Mouse (Mus musculus) E14TG2a.4 (cell line): Measurements from ENCODE around the gene Camsap2.

ENCODE experiments used
- CTCF ChIP-seq: conservative IDR thresholded peaks from 2 replicates; pipeline ENCODE4 v1.5.1; 2014; ENCODE audit warnings: low read length
- NANOG ChIP-seq: IDR thresholded peaks from 2 replicates; pipeline ENCODE4 v1.6.1; 2014; ENCODE audit warnings: borderline replicate concordance, low read length, mixed read lengths

DNA sequence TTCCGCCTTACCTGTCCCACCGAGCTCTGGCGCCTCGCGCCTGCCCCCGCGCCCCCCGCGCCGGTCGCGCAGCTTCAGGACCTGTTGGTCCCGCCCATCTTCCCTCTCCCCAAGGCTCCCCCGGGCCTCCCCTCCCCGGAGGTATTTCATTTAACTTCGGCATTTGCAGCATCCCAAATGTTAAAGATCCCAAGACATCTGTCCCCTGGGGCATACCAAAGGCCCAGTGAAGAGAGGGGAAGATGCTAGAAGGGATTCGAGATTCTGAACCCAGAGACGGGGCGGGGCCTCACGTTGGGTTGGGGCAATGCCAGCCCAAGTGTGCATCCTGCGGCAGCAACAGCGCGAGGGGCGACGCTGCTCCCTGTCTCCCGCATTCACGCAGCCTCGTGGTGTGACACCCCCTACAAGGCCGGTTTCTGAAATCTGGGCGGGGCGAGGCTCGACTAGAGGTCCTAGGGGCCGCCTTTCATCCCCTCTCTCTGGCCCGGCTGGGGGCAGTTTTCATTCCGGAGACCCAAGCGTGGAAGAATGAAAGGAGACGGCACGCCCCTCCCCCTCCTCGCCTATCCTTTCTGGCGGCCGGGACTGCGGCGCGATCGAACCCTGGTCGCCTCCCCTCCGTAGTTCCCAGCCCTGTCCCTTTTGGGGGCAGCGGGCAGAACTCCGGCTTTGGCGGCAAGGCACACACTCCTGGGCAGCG, 111.9 kb downstream of the Camsap2 start, which contains the start of gene Inava:
- TF ChIP-seq CTCF (no peak), NANOG (no peak)
